Mouse (Mus musculus) urinary bladder, postnatal 4 days (tissue): ENCODE results near the gene Dnmbp.

Source experiments
- DNase-seq, 2 experiments: peaks; one replicate each; pipeline ENCODE4 v3.0.0; 2021 to 2022; ENCODE audit warnings: low spot score in 2 of 2

The Dnmbp gene

GRCm38 (mm10) chr19:43949111-43949810 lies 9.3 kb upstream of the Dnmbp start:
- DNase-seq, result no peak

- no peak for DNase-seq
These were observed 4.6 kb upstream of the Dnmbp start for GRCm38 (mm10) chr19:43944566-43944965.

DNA sequence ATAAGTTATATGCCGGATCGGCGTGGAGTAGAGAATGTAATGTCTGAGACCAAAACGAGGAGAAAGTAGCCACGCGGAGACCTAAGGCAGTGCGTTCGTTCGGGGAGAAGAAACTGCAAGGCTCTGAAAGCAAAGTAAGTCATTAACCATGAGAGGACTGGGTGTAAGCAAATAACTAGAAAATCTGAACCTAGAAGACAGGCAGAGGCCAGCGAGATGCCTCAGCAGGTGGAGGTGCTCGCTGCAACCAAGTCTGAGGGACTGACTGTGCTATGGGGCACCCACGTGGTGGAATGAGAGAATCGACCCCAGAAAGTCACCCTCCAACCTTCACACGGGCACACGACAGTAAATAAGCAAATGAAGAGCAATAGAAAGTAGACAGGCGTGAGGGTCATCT lies 3.1 kb upstream of the Dnmbp start:
- no peak for DNase-seq

GRCm38 (mm10) chr19:43939171-43939768 lies 721 bp downstream of the Dnmbp start:
- no peak for DNase-seq

DNA sequence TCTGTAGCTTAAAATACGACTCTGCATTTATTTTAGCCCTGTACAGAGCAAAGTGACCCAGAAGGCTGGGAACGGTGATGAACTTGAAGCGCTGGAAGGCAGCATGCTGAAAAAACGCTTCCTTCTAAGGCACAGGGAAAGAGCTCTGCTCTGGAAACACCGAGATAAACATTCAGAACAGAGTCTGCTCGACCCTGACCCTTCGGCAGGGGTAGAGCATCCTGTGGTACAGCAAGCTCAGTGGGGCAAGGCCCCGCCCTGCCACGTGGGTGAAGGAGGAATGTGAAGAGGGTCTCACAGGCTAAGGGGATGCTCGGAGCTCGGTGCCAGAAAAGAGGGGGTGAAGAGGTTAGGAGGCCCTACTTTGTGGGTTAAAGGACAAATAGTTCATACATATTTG lies 1.6 kb downstream of the Dnmbp start:
- DNase-seq, result no peak

GRCm38 (mm10) chr19:43930926-43931325 lies 9.1 kb downstream of the Dnmbp start:
- no peak for DNase-seq

GRCm38 (mm10) chr19:43930366-43930765 lies 9.6 kb downstream of the Dnmbp start:
- no peak for DNase-seq

DNA sequence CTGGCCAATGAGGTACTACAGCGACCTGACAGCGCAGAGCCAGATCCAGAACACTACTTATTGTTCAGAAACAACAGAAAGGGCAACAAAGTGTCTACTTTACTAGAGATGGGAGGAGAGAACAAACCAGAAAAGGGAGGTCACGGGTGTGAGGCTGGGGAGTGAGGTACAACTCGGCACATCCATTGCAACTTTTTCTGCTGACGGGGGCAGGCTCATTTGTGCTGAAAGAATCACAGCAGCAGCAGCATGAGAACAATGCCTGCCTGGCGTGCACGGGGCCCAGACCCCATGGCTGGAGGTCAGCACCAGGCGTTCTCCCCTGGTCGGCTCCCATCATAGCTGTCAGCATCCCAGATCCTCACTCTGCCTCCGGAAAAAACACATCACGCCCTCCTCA lies 10.1 kb downstream of the Dnmbp start:
- DNase-seq, result no peak

DNA sequence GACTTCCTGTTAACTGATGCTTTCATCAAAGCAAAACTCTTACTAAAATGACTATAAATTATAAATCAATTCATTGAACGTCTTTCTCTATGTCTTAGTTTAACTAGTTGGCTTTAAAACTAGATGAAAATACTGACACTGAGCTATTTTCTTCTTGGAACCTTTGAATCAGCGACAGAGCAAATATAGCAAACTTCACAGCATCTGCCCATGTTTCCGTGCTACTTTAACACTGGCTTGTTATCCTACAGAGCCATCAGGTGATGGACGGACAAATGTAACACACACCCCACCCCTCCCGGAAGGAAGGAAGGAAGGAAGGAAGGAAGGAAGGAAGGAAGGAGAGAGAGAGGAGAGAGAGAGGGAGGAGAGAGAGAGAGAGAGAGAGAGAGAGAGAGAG lies 12.0 kb downstream of the Dnmbp start:
- no peak for DNase-seq

- DNase-seq, result no peak
These were observed 12.9 kb downstream of the Dnmbp start for GRCm38 (mm10) chr19:43927057-43927456.

GRCm38 (mm10) chr19:43926141-43926987 lies 13.6 kb downstream of the Dnmbp start:
- DNase-seq, result no peak

DNA sequence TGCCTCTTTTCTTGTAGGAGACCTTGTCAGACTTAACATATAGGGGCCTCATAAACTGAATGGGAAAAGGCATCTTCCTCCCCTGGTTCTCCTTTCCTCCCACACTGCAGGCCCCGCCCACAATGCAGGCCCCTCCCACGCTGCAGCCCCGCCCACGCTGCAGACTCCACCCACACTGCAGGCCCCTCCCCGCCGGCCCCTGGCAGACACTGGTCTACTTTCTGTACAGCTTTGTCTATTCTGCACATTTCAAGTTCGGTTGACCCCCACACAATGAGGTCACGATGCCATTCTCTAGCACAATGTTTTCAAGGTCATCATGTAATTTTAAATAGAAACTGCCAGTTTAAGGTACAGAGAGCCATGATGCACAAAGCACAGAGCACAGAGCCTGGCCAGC lies 15.6 kb downstream of the Dnmbp start:
- no peak for DNase-seq

DNA sequence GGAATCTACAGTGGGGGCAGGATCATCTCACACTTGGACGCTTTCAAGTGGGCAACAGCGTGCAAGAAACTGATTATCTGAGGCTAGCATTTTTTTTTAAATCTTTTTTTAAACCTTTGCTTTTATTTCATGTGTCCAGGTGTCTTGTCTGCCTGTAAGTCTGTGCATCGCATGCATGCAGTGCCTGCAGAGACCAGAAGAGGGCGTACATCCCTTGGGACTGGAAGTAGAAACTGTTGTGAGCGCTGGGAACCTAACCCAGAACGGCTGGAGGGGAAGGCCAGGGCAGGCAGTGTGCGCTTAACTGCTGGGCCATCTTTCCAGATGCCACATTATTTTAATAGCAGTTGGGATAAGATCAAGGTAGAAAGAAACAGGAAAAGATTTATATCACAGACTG lies 17.0 kb downstream of the Dnmbp start:
- no peak for DNase-seq

DNA sequence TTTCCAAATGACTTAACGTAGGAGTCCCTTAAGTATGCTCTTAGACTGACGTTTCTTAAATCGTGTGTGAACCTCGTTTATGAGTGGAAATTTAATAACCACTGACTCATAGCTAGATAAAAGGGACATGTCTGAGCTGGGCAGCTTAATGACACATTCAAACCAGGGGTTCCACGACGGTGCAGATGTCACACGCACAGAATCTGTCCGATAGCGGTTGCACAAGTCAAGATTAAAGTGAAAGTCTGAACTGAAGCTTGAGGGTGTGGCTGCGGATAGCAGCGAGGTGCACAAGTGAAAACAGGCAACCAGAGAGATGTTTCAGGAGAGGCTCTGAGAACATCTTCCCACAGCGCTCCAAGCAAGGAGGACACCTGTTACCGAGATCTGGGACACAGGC lies 18.6 kb downstream of the Dnmbp start:
- DNase-seq, result no peak

DNA sequence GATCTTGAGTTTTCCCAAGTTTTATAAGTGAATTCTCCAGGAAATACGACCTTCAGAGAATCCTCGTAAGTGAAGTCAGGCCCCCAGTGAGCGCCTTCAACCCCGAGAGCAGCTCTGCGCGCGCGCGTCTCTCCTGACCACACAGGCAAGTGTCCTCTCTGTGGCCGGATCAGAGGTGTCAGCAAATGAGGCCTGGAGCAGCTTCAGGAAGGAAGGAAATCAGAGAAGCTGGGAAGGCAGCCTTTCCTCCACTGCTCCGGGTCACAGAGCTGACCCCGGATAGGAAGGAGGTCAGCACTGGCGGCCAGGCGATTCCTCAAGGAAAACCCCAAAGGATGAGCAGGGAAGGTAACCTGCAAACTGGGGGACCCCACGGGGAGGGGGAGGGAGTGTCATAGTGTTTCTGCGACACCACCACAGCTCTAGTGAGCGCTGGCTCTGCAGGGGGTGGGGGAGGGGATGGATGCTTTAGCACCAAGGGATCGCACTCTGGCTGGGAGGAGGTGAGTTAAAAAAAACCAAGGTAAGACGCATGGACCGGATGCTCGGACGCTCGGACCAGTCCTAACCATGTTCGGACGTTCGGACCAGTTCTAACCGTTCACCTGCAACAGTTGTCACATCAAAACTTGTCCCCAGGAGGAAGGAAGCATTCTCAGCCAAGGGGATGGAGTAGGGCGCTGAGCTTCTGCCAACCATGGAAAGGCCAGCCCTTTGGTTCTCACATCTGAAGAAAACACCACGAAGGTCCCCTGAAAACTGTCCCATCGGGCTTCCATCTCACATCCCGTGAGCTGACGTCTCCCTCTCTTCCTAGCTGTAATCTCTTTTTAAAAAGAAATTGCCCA lies 19.3 kb downstream of the Dnmbp start:
- DNase-seq, result no peak

DNA sequence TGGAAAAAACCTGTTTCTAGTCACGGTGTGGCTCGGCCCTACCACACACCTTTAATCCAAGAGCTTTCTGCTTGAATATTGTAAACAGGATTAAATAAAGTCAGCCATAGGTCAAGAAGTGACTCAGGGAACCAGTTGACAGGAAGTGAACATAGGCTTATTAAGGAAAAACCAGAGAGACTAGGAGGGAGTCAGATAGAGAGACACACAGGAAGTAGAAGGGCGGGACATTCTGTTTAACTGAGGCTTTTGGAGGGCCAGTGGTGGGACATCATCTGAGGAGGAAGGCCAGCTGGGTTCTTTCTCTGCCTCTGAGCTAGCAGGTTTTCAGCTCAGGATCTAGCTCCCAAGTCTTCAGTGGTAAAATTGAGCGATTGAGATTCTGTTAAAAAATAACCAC lies 20.1 kb downstream of the Dnmbp start:
- DNase-seq, result no peak

- DNase-seq, result no peak
These were observed 21.2 kb downstream of the Dnmbp start for GRCm38 (mm10) chr19:43918834-43919233.

DNA sequence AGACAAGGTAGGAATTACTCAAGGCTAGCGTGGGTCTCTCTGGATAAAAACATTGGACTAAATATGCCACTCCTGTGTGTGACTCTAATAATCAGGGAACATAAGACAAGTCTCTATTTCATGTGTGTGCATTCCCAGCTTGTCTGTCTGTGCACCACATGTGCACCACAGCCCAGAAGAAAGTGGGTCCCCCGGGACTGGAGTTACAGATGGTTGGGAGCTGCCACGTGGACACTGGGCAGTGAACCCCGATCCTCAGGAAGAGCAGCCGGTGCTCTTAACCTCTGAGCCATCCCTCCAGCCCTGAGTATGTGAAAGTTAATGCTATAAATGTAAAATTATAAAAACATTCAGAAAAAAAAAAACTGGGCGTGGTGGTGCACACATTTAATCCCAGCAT lies 22.2 kb downstream of the Dnmbp start:
- no peak for DNase-seq

DNA sequence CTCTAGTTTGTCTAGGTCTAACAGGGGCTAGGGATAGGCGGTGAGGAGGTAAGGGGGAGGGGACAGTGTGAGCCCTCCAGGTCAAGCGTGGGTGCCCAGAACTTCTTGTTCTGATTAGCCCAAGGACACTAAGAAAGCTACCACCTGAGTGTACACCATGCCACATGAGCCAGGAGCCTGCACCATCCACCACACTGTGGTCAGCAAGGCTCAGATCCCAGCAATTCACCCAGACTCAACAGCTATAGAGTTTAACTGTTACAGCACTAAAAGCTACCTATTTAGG lies 22.6 kb downstream of the Dnmbp start:
- DNase-seq, result no peak

GRCm38 (mm10) chr19:43916586-43917405 lies 23.2 kb downstream of the Dnmbp start:
- DNase-seq, result no peak

- no peak for DNase-seq
These were observed 24.6 kb downstream of the Dnmbp start for GRCm38 (mm10) chr19:43915431-43915830.
